Mouse (Mus musculus) spleen, embryonic (tissue): Measurements from ENCODE around the gene Lef1.

Source experiments
- CTCF ChIA-PET: fragments of 350-600 bp; sonication (Branson Sonifier 250); formaldehyde crosslinking; loops from one replicate; lab custom pipeline; 2022; lab: Charles Lee

The Lef1 gene

DNA sequence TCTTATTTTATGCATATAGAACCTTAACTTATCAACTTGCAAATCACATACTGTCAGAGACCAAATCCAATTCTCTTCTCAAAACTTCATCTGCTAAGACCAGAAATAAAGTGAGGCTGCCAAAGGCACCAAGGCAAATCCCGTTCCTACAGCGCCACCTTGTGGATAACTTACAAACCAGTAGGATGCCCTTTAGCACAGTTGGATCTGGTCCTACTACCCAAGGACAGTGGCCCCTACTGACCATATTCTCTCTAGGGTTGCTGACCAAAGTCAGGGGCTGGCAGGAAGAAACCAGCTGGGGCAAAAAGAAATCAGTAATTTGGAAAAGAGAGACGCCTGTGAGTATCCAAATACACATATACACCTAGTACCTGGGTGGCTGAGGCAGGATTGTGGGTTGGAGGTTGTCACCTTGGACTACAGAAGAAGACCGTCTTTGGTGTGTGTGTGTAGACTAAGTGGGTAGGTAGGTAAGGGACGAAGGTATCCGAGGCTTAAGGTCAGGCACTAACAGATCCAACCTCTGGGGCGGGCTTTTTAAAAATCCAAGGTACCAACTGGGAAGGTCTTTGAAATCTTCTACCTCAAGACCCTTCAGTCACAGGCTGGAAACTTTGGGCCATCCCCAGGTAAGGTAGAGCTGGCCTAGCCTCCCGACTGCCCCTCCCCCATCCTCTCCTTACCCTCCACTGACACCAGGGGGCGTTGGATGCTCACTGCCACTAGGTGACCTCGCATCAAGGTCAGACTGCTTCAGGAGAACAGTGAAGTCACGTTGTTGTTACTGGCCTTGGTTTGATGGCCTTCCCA, 135.7 kb downstream of the Lef1 start:
- CTCF ChIA-PET, result no interaction called here

DNA sequence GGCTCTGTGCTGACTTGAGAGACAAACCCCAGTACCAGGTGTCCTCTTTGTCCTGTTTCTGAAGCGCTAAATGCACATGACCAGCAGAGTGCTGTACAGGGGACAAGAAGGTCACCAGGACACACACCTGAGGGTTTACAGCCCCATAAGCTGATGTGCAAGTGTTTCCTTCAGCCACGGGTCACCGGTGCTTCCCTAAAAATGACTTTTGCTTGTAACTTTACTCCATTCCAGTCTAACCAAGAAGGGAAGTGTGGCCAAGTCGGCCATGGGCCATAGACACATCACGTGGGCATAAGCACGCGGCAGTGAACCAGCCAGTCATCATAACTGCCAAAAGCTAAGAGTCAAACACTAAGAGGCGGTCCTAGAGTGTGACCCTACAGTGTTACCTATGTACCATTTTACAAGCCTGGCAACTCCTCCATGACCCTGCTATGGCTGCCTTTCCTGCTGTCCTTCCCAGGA, 136.3 kb downstream of the Lef1 start:
- CTCF ChIA-PET, result no interaction called here

DNA sequence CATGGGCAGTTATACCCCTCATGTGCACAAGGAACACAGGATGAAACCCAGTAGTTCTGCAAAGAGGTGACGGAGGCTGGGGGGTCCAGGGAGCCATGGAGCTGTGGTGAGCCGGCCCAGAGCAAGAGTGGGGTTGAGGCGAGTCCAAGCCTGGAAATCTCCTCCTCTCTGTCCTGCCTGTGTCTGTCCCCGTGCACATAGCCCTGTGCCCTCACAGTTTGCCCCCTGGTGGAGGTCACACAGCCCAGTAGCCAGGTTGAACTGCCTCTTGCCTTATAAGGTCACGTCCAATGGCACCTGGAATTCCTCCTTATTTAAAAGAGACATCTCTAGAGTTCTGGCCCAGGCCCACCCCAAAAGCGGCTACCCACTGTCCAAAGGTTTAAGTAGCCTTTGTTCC, 137.2 kb downstream of the Lef1 start:
- CTCF ChIA-PET, result no interaction called here

DNA sequence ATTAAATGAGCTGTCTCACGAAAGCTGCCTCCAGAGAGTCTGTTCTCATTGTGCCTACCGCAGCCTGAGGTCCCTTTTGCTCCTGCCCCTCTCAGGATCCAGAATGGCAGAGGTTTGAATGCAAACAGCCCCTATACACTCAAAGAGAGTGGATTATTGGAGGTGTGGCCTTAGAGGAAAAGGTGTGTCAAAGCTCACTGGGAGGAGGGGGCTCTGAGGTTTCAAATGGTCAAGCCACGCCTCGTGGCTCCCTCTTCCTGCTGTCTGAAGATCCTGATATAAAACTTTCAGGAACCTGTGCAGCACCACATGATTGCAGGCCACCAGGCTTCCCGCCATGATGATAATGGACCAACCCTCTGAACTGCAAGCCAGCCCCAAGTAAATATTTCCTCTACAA, 137.6 kb downstream of the Lef1 start:
- CTCF ChIA-PET, result interaction anchor here (0.6 kb wide), 1 partner anchor 23 kb away, joined by 3 read pairs; no protein-coding TSS in a partner anchor

DNA sequence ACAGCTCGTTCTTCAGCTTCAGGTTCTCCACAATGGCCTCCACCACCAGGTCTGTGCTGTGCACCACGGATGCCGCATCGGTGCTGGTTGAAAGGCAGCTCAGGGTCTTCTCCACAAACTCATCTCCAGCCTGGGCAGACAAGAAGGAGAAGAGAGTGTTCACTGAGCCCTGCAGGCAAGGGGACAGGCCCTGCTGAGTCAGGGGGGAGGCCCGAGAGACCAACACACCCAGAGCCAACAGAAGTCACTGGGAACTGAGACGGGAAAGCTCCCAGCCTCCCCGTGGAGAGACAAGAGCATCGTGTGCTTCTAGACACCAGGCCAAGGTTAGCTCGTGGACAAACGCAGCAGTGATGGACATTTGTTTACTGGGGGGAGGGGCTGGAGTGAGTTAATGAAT, 138.2 kb downstream of the Lef1 start:
- CTCF ChIA-PET, result interaction anchor here (0.6 kb wide), 1 partner anchor 22 kb away, joined by 3 read pairs; no protein-coding TSS in a partner anchor

DNA sequence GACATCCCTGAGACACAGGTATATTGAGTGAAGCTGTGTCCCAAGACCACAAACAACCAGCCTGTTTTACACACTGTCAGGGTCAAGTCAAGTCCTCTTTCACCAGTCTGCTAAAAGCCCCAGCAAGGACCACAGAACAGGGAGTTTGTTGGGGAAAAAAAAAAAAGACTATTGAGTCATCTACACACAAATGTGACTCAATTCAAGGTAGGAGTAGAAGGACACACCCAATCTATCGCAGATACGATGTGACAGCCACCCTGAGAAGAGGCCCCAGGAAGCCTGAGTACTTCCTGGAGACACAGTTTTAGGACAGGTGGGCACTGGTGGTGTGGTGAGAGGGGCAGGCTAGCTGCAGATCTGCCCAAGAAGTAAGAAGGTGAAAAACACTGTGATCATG, 140.0 kb downstream of the Lef1 start:
- CTCF ChIA-PET, result no interaction called here

DNA sequence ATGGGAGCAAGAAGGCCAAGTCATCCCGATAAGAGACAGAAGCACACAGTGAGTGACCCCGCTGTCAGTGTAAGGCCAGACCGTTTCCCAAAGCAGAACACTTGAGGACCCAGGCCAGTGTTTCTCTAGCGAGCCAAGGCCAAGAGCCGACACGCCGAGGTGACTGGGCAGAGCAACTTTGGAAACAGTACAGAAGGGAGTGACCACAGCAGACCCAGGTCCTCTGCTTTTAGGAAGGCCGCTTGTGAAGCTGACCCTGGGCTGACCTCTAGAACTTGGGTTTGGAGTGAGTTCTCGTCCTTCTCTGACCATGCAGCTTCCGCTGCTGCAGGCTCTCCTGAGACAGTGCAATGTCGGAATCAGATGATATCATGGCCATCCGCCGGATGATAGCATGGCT, 140.7 kb downstream of the Lef1 start:
- CTCF ChIA-PET, result no interaction called here

DNA sequence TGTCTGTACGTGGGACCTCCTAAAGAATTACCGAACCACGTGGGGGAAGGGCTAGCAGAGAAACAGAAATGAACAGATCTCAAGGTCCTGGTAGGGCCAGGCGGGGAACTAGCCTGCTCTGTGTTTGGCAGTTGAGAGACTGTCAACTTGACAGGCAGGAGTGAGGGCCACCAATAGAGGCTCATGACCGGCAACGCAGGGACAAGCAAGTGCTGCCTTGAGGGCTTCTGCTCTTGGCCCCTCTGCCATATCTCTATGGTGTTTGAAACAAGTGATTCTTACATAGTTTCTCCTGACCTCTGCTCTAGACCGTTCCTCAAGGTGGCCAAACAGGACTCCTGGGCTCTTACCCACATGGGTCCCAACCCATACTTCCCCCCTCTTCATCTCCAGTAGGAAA, 141.3 kb downstream of the Lef1 start:
- CTCF ChIA-PET, result no interaction called here

DNA sequence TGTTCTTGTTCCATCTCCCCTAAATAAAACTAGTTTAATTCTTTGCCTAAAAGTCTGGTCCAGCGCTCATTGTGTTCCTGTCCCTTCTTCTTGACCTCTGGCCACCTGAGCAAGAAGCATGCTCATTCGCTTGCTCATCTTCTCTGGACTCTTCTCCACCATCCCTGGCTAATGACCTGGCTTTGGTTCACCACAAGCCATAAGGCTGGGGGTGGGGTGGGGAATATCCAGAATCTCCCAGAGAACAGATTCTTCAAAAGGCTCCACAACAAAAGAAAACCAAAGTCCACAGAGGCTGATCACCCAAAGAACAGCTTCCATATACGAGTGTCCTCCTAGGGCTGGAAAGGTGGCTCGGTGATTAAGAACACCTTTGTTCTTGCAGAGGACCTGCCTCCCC, 144.7 kb downstream of the Lef1 start:
- CTCF ChIA-PET, result no interaction called here

DNA sequence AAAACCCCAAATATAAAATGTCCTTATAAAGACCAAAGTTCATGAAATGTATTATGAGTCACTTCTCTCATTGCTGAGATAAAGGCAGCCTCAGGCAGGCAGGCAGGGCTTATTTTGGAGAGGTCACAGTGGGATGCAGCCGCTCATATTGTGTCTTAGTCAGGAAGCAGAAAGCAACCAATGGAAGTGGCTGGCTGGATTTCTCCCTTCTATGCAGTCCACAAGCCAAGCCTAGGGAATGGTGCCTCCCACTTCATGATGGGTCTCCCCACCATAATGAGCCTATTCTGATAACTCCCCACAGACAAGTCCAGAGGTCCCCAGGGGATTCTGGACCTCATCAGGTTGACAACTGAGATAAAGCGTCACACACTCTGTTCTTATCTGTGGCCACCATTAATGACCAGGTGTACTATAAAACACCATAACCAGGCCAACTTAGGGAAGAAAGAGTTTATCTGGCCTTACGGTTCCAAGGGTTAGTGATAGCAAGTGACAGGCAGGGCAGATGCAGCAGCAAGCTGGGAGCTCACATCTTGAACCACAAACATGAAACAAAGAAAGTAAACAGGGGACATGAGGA, 145.2 kb downstream of the Lef1 start:
- CTCF ChIA-PET, result no interaction called here

DNA sequence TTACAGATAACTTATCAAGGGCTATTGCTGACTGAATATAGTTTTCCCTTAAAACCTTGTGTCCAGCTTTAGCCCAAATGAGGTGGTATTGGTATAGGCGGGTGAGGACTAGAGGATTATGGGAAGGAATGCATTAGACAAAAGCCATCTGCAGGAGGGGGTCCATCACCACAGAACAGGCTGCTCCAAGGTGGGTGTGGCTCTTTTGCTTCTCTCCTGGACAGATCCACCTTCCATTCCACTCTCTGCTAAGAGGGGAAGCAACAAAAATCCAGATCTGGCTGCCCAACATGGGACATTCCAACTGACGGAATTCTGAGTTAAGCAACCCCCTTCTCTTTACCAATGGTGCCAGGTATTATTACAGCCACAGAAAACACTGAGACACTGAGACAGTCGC, 148.7 kb downstream of the Lef1 start:
- CTCF ChIA-PET, result no interaction called here

DNA sequence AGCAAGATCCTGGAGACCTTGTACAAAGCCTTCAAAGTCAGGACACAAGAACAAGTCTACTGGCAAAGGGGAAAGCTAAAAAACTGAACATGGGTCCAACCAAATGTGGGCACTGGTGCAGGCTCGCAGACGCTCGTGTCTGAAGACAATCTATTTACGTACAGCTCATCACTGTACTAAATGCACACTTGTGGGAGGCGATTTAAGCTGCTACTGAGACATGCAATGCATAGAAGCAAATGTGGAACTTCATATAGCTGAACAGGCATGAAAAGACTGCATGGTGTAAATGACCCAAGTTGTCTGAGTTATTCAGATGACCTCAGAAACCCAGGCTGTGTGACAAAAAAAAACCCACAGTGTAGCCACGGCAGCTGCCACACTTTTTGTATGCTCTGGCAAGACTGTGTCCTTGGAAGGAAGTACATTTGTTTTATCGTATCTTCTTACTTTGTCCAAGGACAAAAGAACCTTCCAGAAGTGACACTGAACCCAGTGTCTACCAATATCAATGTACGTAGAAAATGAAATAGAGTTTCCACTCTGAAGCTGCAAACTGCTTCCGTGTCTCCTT, 149.2 kb downstream of the Lef1 start:
- CTCF ChIA-PET, result no interaction called here

DNA sequence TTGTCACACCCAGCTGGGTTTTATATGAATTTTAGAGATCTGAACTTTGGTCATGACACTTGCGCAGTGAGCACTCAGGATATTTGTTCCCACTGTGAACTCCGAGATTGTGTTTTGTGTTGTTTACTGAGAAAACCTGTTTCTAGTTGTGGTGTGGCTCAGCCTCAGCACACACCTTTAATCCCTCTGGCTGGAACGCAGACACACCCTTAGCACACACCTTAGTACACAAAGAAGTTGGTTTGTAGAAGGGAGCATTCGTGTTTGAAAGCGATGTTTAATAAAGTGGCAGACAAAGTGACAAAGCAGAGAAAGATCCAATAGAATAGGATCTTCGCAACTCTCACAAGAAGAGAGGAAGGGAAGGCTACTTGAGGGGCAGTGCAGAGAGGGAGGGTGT, 150.1 kb downstream of the Lef1 start:
- CTCF ChIA-PET, result no interaction called here

DNA sequence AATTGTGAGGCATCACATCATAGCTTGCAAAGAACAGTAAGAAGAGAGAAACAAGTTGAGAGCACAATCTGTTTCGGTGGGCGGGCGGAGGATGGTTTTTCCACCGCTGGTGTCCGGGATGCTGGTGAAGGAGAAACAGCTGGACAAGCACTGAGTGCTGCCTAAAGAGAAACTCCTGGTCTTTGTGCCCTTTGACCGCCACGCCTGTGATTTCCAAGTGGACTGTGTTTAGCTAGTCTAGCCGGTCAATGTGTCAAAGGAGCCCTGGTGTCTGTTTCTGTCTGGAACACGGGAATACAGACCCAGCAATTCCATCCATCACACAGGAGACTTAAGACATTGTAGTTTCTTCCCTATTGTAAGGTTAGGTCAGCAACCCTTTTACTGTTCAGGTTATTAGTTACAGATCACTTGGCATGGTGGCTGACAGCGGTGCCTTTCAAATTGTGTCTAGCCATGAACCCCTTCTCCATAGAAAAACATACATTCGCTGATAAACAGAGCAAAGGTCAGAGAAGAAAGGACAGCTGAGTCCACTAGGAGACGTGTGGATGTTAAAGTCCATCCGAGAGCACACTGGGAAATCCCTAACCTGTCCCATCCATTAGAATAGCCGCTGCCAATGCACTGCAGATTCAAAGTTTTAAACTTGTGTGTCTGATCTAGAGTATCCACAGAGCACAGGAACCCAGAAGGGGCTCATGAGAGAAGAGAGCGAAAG, 153.7 kb downstream of the Lef1 start:
- CTCF ChIA-PET, result no interaction called here

DNA sequence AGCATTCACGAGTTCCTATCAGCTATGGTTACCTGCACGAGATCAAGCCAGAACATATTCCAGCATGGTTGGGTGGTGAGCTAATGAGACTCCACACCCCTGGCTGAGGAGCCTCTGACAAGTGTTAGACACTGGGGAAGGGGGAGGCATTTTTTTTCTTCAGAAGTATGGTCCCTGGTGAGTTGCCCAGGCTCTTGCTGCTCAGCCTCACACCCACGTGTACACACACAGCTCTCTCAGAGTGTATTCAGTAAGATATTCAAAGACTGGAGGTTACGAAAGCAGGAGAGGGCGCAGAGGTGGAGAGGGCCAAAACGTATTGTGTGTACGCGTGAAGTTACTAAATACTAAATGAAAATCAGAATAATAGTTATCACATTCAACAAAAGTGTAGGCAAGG, 155.2 kb downstream of the Lef1 start:
- CTCF ChIA-PET, result no interaction called here

DNA sequence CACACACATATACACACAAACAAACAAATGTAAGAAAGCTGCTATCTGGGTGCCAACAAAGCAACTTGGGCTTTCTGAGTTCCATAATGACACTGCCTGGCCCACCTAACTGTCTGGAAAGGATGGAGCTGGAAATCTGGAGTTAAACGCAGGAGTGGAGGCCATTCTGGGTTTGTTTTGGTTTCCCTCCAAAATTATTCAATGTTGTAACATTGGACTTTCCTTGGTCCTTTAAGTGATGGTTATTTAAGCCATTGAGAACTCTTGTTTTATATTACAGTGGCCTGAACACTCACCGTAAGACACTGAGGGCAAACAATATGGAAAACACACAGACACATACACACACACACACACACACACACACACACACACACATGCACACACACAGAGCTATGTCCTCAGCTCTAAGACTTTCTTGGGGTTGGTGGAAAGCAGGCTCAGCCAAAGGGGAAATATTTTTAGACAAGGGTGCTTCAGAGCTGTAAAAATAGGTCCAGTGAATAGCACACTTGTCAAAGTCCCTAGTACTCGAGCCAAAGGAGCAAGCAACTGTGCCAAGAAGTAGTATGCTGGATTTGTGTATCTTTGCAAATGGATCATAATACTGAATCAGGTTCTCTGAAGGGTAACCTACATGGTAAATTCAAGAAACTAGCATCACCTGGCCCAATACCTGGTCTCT, 156.2 kb downstream of the Lef1 start:
- CTCF ChIA-PET, result no interaction called here

DNA sequence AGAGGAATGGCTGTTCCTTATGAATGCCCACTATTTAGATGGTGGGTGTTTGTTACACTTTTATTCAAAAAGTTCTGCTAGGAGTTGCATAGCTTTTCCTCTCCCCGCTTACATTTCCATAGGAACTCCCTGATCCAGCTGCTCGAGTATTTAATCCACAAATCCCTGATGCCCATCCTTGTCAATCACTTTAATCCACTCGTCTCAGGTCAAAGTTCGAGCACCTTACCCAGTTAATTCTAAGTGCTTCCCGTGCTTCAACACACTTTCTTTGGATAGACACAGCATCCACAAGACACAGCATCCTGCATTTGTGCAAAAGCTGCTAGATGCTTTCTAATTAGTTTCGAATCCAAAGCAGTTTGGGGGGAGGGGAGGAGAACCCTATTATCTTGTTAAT, 160.1 kb downstream of the Lef1 start:
- CTCF ChIA-PET, result interaction anchor here (0.6 kb wide), 1 partner anchor 22 kb away, joined by 3 read pairs; no protein-coding TSS in a partner anchor

DNA sequence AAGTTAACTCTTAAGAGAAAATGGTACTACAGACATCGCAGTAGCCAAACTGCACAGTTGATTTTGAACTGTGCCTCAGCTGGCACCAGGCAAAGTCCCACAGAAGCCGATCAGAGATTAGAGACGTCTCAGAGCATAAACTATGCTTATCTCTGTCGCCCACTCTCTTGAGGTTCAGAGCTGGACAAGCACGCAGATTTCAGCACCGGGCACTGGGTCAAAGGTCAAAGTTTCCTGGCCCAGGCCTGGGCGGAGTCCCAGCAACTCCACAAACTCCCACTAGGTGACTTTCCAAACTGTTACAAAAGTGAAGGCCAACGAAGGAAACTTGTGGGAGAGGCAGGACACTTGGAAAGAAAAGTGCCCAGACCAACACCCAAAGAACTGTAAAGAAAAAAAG, 160.9 kb downstream of the Lef1 start:
- CTCF ChIA-PET, result no interaction called here

DNA sequence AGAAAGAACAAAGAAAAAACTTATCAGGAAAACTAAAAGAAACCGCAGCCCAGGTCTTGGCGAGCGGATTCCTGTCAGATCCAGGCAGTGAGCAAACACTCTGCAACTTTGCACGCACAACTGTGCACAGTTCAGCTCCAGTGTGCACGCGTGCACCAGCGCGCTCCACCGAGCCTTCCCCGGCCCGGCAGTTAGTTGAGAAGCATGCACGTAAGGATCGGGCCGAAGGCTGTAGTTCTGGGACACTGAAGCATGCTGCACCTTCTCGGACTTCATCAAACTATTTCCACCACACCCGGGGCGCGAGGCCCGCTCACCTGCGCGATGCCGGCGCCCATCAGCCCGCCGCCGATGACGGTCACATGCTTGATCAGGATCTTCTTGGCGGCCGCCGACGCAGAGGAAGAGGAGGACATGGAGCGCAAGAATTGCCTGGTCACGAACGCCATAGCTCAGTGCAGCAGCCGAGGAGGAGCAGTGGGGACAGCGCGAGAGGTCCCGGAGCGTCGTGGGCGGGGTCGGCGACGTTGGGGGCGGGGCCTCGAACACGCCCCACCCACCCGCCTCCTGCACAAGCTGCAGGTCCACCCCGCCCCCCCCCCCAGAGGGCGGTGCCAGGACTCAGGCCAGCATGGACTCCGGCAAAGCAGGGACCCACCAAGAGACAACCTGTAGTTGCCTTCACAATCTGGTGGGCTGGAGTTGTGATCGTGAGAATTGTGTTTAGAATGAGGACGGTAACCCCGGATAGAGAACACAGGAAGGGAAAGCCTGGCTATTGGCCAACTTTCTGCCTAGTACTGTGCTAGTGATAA, 161.5 kb downstream of the Lef1 start, which contains the start of gene Hadh:
TSS of gene Hadh (minus strand) at position 543 of the 815 bp plus-strand sequence.
- CTCF ChIA-PET, result no interaction called here

DNA sequence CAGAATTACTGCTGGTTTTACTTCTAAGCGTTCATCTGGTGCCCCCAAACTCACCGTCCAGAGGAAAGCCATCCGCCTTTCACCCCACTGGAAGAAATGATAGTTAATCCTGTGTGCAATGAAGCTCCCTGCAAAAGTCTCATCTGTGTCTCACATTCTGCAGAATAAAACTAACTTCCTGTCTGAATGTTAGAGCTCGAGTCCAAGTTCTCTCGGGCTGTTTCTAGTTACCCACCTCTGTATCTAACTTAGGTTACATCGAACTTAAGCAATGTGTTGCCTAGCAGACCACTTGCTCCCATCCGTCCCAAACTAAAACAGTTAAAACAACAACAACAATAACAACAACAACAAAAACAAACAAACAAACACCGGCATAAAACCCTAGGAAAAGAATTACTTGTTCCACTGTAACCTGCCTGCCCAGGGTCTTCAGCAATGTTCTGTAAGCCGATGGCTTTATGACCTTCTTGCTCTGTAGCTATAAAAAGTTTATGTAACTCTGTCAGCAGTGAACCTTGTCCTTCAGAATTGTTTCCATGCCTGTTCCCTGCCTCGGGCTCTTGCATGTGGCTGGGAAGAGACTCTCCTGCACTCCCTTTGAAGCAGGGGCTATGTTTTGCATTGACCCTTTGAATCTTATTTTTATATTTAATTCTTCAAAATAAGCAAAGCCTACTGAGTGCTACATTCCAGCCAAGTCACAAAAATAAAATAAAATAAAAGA, 162.3 kb downstream of the Lef1 start:
- CTCF ChIA-PET, result no interaction called here
